Comparison of ENCODE assay signal across 13 mouse cellular contexts in genomic region chr14:8297889-8298293, GRCm38 (mm10). TPM values are rescaled to one million over a fixed set of nuclear protein-coding genes. Genes with fewer than 3 reads are reported as not detected.
A peak's percentile ranks its signal among the peaks of the same experiment; 100 is the strongest.
DNase-seq lines count a peak whose midpoint lies in the region; ATAC-seq lines count a peak whose summit lies in the region.
"Had no signal": no experiment of that assay in that cellular context is flagged by ENCODE, and none has a peak within 500 bp of the region (broad histone marks: within the 10 kb centered on the region; RNA-seq: fewer than 3 reads in every experiment).

No protein-coding gene starts in this region.

- ATAC-seq in forebrain, embryonic 14.5 days: no peak
- ATAC-seq in forebrain, embryonic 12.5 days (ENCODE audit: low FRiP score): no peak
- ATAC-seq in midbrain, embryonic 11.5 days (ENCODE audit: low FRiP score): no peak
- no peak for ATAC-seq in hindbrain, embryonic 11.5 days (ENCODE audit: low FRiP score)

- 66% methylated on average over 5 of the region's 5 CpGs for WGBS in forebrain, embryonic 14.5 days
- 89% methylated on average over 5 of the region's 5 CpGs for WGBS in forebrain, embryonic 12.5 days
- WGBS in midbrain, embryonic 11.5 days: 90% methylated on average over 5 of the region's 5 CpGs
- WGBS in midbrain, embryonic 10.5 days: 86% methylated on average over 5 of the region's 5 CpGs
- WGBS in hindbrain, embryonic 11.5 days: 86% methylated on average over 5 of the region's 5 CpGs

- no peak overlapping the region for H3K27ac ChIP-seq in forebrain, embryonic 14.5 days (ENCODE audit: low read depth, low read length)
- no peak overlapping the region for H3K27ac ChIP-seq in forebrain, embryonic 12.5 days
- H3K27ac ChIP-seq in midbrain, embryonic 11.5 days (ENCODE audit: low read depth, low read length): no peak overlapping the region
- H3K27ac ChIP-seq in midbrain, embryonic 10.5 days (replicated peaks): no peak overlapping the region
- no peak overlapping the region for H3K27ac ChIP-seq in hindbrain, embryonic 11.5 days (ENCODE audit: low read depth, low read length)
- H3K27ac ChIP-seq: kidney, embryonic 15.5 days had no signal

- H3K36me3 ChIP-seq in forebrain, embryonic 14.5 days (ENCODE audit: control insufficient read depth, insufficient read depth, low read length): no peaks in the 10 kb centered on the region
- no peaks in the 10 kb centered on the region for H3K36me3 ChIP-seq in forebrain, embryonic 12.5 days (replicated peaks)
- no peaks in the 10 kb centered on the region for H3K36me3 ChIP-seq in midbrain, embryonic 11.5 days (ENCODE audit: control insufficient read depth, insufficient read depth, low read length)
- no peaks in the 10 kb centered on the region for H3K36me3 ChIP-seq in midbrain, embryonic 10.5 days
- no peaks in the 10 kb centered on the region for H3K36me3 ChIP-seq in hindbrain, embryonic 11.5 days (ENCODE audit: control insufficient read depth, insufficient read depth, low read length)
- H3K36me3 ChIP-seq: kidney, embryonic 15.5 days had no signal

- no peak overlapping the region for H3K9ac ChIP-seq in forebrain, embryonic 14.5 days (ENCODE audit: low read length)
- no peak overlapping the region for H3K9ac ChIP-seq in forebrain, embryonic 12.5 days
- no peak overlapping the region for H3K9ac ChIP-seq in midbrain, embryonic 11.5 days (ENCODE audit: low read length)
- no peak overlapping the region for H3K9ac ChIP-seq in hindbrain, embryonic 11.5 days (ENCODE audit: low read depth, low read length)
- H3K9ac ChIP-seq: kidney, embryonic 15.5 days had no signal

- H3K9me3 ChIP-seq in forebrain, embryonic 14.5 days (replicated peaks; ENCODE audit: control insufficient read depth, low read length): no peaks in the 10 kb centered on the region
- no peaks in the 10 kb centered on the region for H3K9me3 ChIP-seq in forebrain, embryonic 12.5 days
- H3K9me3 ChIP-seq in midbrain, embryonic 11.5 days (ENCODE audit: control insufficient read depth, low read length): no peaks in the 10 kb centered on the region
- H3K9me3 ChIP-seq in midbrain, embryonic 10.5 days (replicated peaks): no peaks in the 10 kb centered on the region
- no peaks in the 10 kb centered on the region for H3K9me3 ChIP-seq in hindbrain, embryonic 11.5 days (ENCODE audit: control insufficient read depth, low read length)
- H3K9me3 ChIP-seq: kidney, embryonic 15.5 days had no signal

- H3K4me1 ChIP-seq in forebrain, embryonic 14.5 days (ENCODE audit: control insufficient read depth, insufficient read depth, low read length): peaks cover 2% of the 10 kb centered on the region; the same call in 1 of the 2 replicates
- peaks cover 5% of the 10 kb centered on the region; the same call in 1 of the 2 replicates for H3K4me1 ChIP-seq in forebrain, embryonic 12.5 days
- no peaks in the 10 kb centered on the region for H3K4me1 ChIP-seq in midbrain, embryonic 11.5 days (ENCODE audit: control insufficient read depth, insufficient read depth, low read length)
- H3K4me1 ChIP-seq in midbrain, embryonic 10.5 days: no peaks in the 10 kb centered on the region
- H3K4me1 ChIP-seq in hindbrain, embryonic 11.5 days (replicated peaks; ENCODE audit: control insufficient read depth, insufficient read depth, low read length): no peaks in the 10 kb centered on the region

- DNase-seq in forebrain, embryonic 14.5 days (ENCODE audit: low spot score): peak; percentile 32
- DNase-seq in midbrain, embryonic 11.5 days (ENCODE audit: low spot score, missing footprints): peak; percentile 73
- no peak for DNase-seq in midbrain, embryonic 10.5 days (ENCODE audit: low spot score)
- DNase-seq in fat pad, adult 2 months (ENCODE audit: extremely low read depth, low read depth, low spot score): peak; percentile 30
- peak; percentile 56 for DNase-seq in lung, postnatal 25 days (ENCODE audit: low spot score)
- DNase-seq in hindbrain, embryonic 11.5 days (ENCODE audit: low spot score): no peak
- no peak for DNase-seq in B cell, adult 2 months
- DNase-seq: cerebellum, adult 9-11 months; gastrocnemius, postnatal 14 days; right cerebral cortex, postnatal 4 days had no signal

- no peaks in the 10 kb centered on the region for H3K27me3 ChIP-seq in forebrain, embryonic 14.5 days (replicated peaks; ENCODE audit: control insufficient read depth, insufficient read depth, low read length)
- peaks cover 3% of the 10 kb centered on the region; the same call in 1 of the 2 replicates for H3K27me3 ChIP-seq in forebrain, embryonic 12.5 days
- H3K27me3 ChIP-seq in midbrain, embryonic 11.5 days (ENCODE audit: control insufficient read depth, insufficient read depth, low read length): no peaks in the 10 kb centered on the region; the same call in 1 of the 2 replicates
- no peaks in the 10 kb centered on the region; the same call in 1 of the 2 replicates for H3K27me3 ChIP-seq in midbrain, embryonic 10.5 days (ENCODE audit: low read depth, poor library complexity, severe bottlenecking)
- no peaks in the 10 kb centered on the region for H3K27me3 ChIP-seq in hindbrain, embryonic 11.5 days (ENCODE audit: control insufficient read depth, insufficient read depth, low read length)
- H3K27me3 ChIP-seq: kidney, embryonic 15.5 days had no signal

- no peak overlapping the region for H3K4me3 ChIP-seq in forebrain, embryonic 14.5 days (ENCODE audit: low read depth, low read length)
- H3K4me3 ChIP-seq in forebrain, embryonic 12.5 days (replicated peaks): no peak overlapping the region
- H3K4me3 ChIP-seq in midbrain, embryonic 11.5 days (ENCODE audit: low read depth, low read length): no peak overlapping the region
- H3K4me3 ChIP-seq in midbrain, embryonic 10.5 days: no peak overlapping the region
- H3K4me3 ChIP-seq in hindbrain, embryonic 11.5 days (ENCODE audit: low read depth, low read length): no peak overlapping the region
- H3K4me3 ChIP-seq: kidney, embryonic 15.5 days had no signal

- H3K4me2 ChIP-seq in forebrain, embryonic 14.5 days (ENCODE audit: low read length): no peak overlapping the region
- no peak overlapping the region for H3K4me2 ChIP-seq in forebrain, embryonic 12.5 days
- no peak overlapping the region for H3K4me2 ChIP-seq in midbrain, embryonic 11.5 days
- no peak overlapping the region for H3K4me2 ChIP-seq in hindbrain, embryonic 11.5 days (replicated peaks; ENCODE audit: low read depth, low read length)
- H3K4me2 ChIP-seq: kidney, embryonic 15.5 days had no signal

RNA-seq across cellular contexts. Expression of gene Fam107a, which starts 19.9 kb away (rescaled TPM):
- polyA plus RNA-seq in forebrain, embryonic 14.5 days (2014; fragmentation: Nextera tagmentation; extraction: Ambion mirVana): 0.14 and 0.15 TPM in 2 replicates
- 0.43 and 0.60 TPM in 2 replicates for polyA plus RNA-seq in forebrain, embryonic 12.5 days (2016; fragmentation: Nextera tagmentation; extraction: Ambion mirVana)
- polyA plus RNA-seq in midbrain, embryonic 11.5 days (2014; fragmentation: Nextera tagmentation; extraction: Ambion mirVana): 0.20 and 0.33 TPM in 2 replicates
- polyA plus RNA-seq in midbrain, embryonic 10.5 days (2016; fragmentation: Nextera tagmentation; extraction: Ambion mirVana): 0.14 and 0.34 TPM in 2 replicates
- 0.27 and 0.46 TPM in 2 replicates for polyA plus RNA-seq in hindbrain, embryonic 11.5 days (2014; fragmentation: Nextera tagmentation; extraction: Ambion mirVana)

RNA-seq across cellular contexts. Expression of gene Acox2, which starts 38.7 kb away (rescaled TPM):
- polyA plus RNA-seq in forebrain, embryonic 14.5 days (2014; fragmentation: Nextera tagmentation; extraction: Ambion mirVana): not detected in 2 replicates
- 0.21 TPM in 1 of 2 replicates, not detected in the other for polyA plus RNA-seq in forebrain, embryonic 12.5 days (2016; fragmentation: Nextera tagmentation; extraction: Ambion mirVana)
- polyA plus RNA-seq in midbrain, embryonic 11.5 days (2014; fragmentation: Nextera tagmentation; extraction: Ambion mirVana): not detected in 2 replicates
- 0.05 TPM in 1 of 2 replicates, not detected in the other for polyA plus RNA-seq in midbrain, embryonic 10.5 days (2016; fragmentation: Nextera tagmentation; extraction: Ambion mirVana)
- 0.20 and 0.29 TPM in 2 replicates for polyA plus RNA-seq in hindbrain, embryonic 11.5 days (2014; fragmentation: Nextera tagmentation; extraction: Ambion mirVana)
- polyA plus RNA-seq: heart, postnatal 0 days had no signal

Comparison
In these comparisons a context has a peak if more than half of its experiments do, and no peak if none do; other contexts are left out.
1. DNase-seq: peak in forebrain, embryonic 14.5 days (single experiment), midbrain, embryonic 11.5 days (single experiment), fat pad, adult 2 months (single experiment) and lung, postnatal 25 days (single experiment); none in midbrain, embryonic 10.5 days (single experiment), hindbrain, embryonic 11.5 days (single experiment) and B cell, adult 2 months (0 of 2).